In the genomic region with DNA sequence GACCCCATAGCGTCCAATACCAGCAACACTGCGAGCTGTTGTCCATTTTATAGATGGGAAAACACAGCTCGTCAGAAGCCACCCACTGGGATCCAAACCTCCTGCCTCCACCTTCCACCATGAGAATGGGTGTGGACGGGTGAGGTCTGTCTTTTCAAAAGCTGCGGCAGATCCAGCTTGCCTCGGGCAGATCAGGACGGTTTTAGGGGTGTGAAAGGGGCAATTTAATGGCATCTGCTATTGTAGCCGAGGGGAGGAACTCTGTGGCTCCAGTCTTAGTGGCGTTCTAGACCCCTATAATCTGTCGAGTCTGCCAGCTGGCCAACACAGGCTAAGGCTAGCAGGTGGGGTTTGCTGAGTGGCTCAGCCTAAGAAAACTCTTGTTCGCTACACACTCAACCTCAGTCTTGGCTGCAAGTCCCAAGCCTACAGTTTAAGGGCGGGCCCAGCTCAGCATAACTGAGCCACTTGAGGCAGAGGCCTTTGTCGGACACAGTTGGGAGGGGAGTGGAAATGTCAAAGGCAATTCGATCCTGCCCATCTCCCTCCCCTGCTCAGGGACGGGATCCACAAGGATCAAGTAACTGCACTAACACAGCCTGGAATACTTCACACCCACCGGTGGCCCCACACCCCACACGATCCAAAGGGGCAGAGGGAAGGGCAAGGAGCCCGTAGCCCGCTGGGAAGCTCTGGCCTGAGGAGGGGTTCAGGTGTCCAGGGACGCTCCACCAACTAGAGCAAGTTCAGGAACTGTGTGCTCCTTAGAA, we compare ENCODE assay signal across 7 mouse cellular contexts. TPM values are rescaled to one million over a fixed set of nuclear protein-coding genes. Genes with fewer than 3 reads are reported as not detected.
DNase-seq lines count a peak whose midpoint lies in the region; ATAC-seq and TF ChIP-seq lines count a peak whose summit lies in the region.

No protein-coding gene starts in this region.

- no peak for DNase-seq in thymus, adult 2 months
- no peak for DNase-seq in thymus, postnatal 0 days (ENCODE audit: low spot score)
- no peak for DNase-seq in midbrain, embryonic 11.5 days (ENCODE audit: low spot score, missing footprints)
- no peak for DNase-seq in spleen, postnatal 14 days (ENCODE audit: low spot score in 2 of 2)
- DNase-seq in frontal cortex, adult 2 months (ENCODE audit: extremely low spot score in 1 of 2, low spot score in 1 of 2): no peak

- H3K9ac ChIP-seq in forebrain, embryonic 12.5 days: peak overlapping the region; percentile 56
- H3K9ac ChIP-seq in intestine, postnatal 0 days (ENCODE audit: low read depth, low read length): peak overlapping the region; percentile 56
- peak overlapping the region; percentile 65 for H3K9ac ChIP-seq in midbrain, embryonic 11.5 days (ENCODE audit: low read length)

- peak overlapping the region; percentile 72 for H3K4me2 ChIP-seq in forebrain, embryonic 12.5 days
- H3K4me2 ChIP-seq in intestine, postnatal 0 days (replicated peaks; ENCODE audit: low read depth): peak overlapping the region; percentile 80
- H3K4me2 ChIP-seq in midbrain, embryonic 11.5 days: peak overlapping the region; percentile 72

- H3K36me3 ChIP-seq in thymus, adult 2 months (ENCODE audit: control insufficient read depth, insufficient read depth, low read length): no peaks in the 10 kb centered on the region
- no peaks in the 10 kb centered on the region for H3K36me3 ChIP-seq in forebrain, embryonic 12.5 days (replicated peaks)
- H3K36me3 ChIP-seq in intestine, postnatal 0 days (ENCODE audit: control insufficient read depth, insufficient read depth): peaks cover 25% of the 10 kb centered on the region
- H3K36me3 ChIP-seq in midbrain, embryonic 11.5 days (ENCODE audit: control insufficient read depth, insufficient read depth, low read length): no peaks in the 10 kb centered on the region; the same call in 1 of the 2 replicates

- 34% methylated on average over 20 of the region's 20 CpGs for WGBS in thymus, adult 2 months
- WGBS in forebrain, embryonic 12.5 days: 8% methylated on average over 20 of the region's 20 CpGs
- WGBS in intestine, postnatal 0 days: 11% methylated on average over 20 of the region's 20 CpGs
- WGBS in midbrain, embryonic 11.5 days: 9% methylated on average over 20 of the region's 20 CpGs

- TF ChIP-seq CTCF in thymus, adult 2 months (IDR thresholded peaks at IDR 0.05; ENCODE audit: borderline replicate concordance, control insufficient read depth, extremely low read depth, insufficient read depth, low read length, poor library complexity): no peak
- TF ChIP-seq CTCF in intestine, postnatal 0 days (IDR thresholded peaks at IDR 0.05; ENCODE audit: low read depth): no peak

- TF ChIP-seq POLR2A in thymus, adult 2 months (IDR thresholded peaks at IDR 0.05; ENCODE audit: control insufficient read depth, extremely low read depth, insufficient read depth, low read length, poor library complexity): no peak

- ATAC-seq in forebrain, embryonic 12.5 days (ENCODE audit: low FRiP score): peak; percentile 27
- ATAC-seq in intestine, postnatal 0 days: peak; percentile 31
- peak; percentile 51; the same call in 1 of the 2 replicates for ATAC-seq in midbrain, embryonic 11.5 days (ENCODE audit: low FRiP score)

- H3K4me1 ChIP-seq in thymus, adult 2 months (replicated peaks; ENCODE audit: control insufficient read depth, insufficient read depth, low read length): peaks cover 23% of the 10 kb centered on the region
- H3K4me1 ChIP-seq in forebrain, embryonic 12.5 days: peaks cover 51% of the 10 kb centered on the region
- H3K4me1 ChIP-seq in intestine, postnatal 0 days (replicated peaks; ENCODE audit: control insufficient read depth, insufficient read depth, low read length): peaks cover 8% of the 10 kb centered on the region; the same call in 1 of the 2 replicates
- H3K4me1 ChIP-seq in midbrain, embryonic 11.5 days (ENCODE audit: control insufficient read depth, insufficient read depth, low read length): peaks cover 40% of the 10 kb centered on the region

- peaks cover 19% of the 10 kb centered on the region for H3K27me3 ChIP-seq in thymus, adult 2 months (ENCODE audit: control insufficient read depth, insufficient read depth, low read length)
- peaks cover 64% of the 10 kb centered on the region for H3K27me3 ChIP-seq in forebrain, embryonic 12.5 days
- H3K27me3 ChIP-seq in intestine, postnatal 0 days (replicated peaks; ENCODE audit: control insufficient read depth, insufficient read depth, low read length): peaks cover 21% of the 10 kb centered on the region
- H3K27me3 ChIP-seq in midbrain, embryonic 11.5 days (ENCODE audit: control insufficient read depth, insufficient read depth, low read length): peaks cover 47% of the 10 kb centered on the region

- H3K9me3 ChIP-seq in forebrain, embryonic 12.5 days: no peaks in the 10 kb centered on the region
- H3K9me3 ChIP-seq in intestine, postnatal 0 days (ENCODE audit: control insufficient read depth): no peaks in the 10 kb centered on the region
- H3K9me3 ChIP-seq in midbrain, embryonic 11.5 days (ENCODE audit: control insufficient read depth, low read length): no peaks in the 10 kb centered on the region

- H3K27ac ChIP-seq in thymus, adult 2 months (ENCODE audit: control insufficient read depth, insufficient read depth, low read length): no peak overlapping the region
- H3K27ac ChIP-seq in forebrain, embryonic 12.5 days: peak overlapping the region; percentile 50; the same call in 1 of the 2 replicates
- H3K27ac ChIP-seq in intestine, postnatal 0 days (ENCODE audit: low read depth, low read length): peak overlapping the region; percentile 22; the same call in 1 of the 2 replicates
- H3K27ac ChIP-seq in midbrain, embryonic 11.5 days (ENCODE audit: low read depth, low read length): 0 out of 2 replicates have a peak overlapping the region, but pooled peaks have one; percentile 14

- H3K4me3 ChIP-seq in thymus, adult 2 months (ENCODE audit: control insufficient read depth, insufficient read depth, low read length): 0 out of 2 replicates have a peak overlapping the region, but pooled peaks have one; percentile 15
- H3K4me3 ChIP-seq in forebrain, embryonic 12.5 days (replicated peaks): peak overlapping the region; percentile 42
- H3K4me3 ChIP-seq in intestine, postnatal 0 days (ENCODE audit: low read depth, low read length): peak overlapping the region; percentile 51
- H3K4me3 ChIP-seq in midbrain, embryonic 11.5 days (ENCODE audit: low read depth, low read length): peak overlapping the region; percentile 40

RNA-seq across cellular contexts. Expression of a gene that starts 0.5 kb away (rescaled TPM):
- 2.1 and 2.6 TPM in 2 replicates for polyA plus RNA-seq in thymus, adult 2 months (2012; rRNA removed)
- polyA plus RNA-seq in thymus, postnatal 0 days (2015; fragmentation: Nextera tagmentation; extraction: Ambion mirVana): 0.60 TPM in 2 replicates
- 6.3 and 7.8 TPM in 2 replicates for polyA plus RNA-seq in forebrain, embryonic 12.5 days (2016; fragmentation: Nextera tagmentation; extraction: Ambion mirVana)
- 11.6 and 13.7 TPM in 2 replicates for polyA plus RNA-seq in intestine, postnatal 0 days (2015; fragmentation: Nextera tagmentation; extraction: Ambion mirVana)
- 6.9 and 7.6 TPM in 2 replicates for polyA plus RNA-seq in midbrain, embryonic 11.5 days (2014; fragmentation: Nextera tagmentation; extraction: Ambion mirVana)
- 22.6 and 23.6 TPM in 2 replicates for polyA plus RNA-seq in frontal cortex, adult 2 months (2012; rRNA removed)

RNA-seq across cellular contexts. Expression of a gene that starts 14.8 kb away (rescaled TPM):
- polyA plus RNA-seq in thymus, adult 2 months (2012; rRNA removed): 0.87 and 1.7 TPM in 2 replicates
- polyA plus RNA-seq in thymus, postnatal 0 days (2015; fragmentation: Nextera tagmentation; extraction: Ambion mirVana): 0.94 and 1.5 TPM in 2 replicates
- polyA plus RNA-seq in forebrain, embryonic 12.5 days (2016; fragmentation: Nextera tagmentation; extraction: Ambion mirVana): 7.2 and 10.5 TPM in 2 replicates
- 0.52 and 2.0 TPM in 2 replicates for polyA plus RNA-seq in intestine, postnatal 0 days (2015; fragmentation: Nextera tagmentation; extraction: Ambion mirVana)
- polyA plus RNA-seq in midbrain, embryonic 11.5 days (2014; fragmentation: Nextera tagmentation; extraction: Ambion mirVana): 3.6 and 4.6 TPM in 2 replicates
- polyA plus RNA-seq in frontal cortex, adult 2 months (2012; rRNA removed): 10.1 and 10.6 TPM in 2 replicates

RNA-seq across cellular contexts. Expression of a gene that starts 37.4 kb away (rescaled TPM):
- 6.1 and 6.6 TPM in 2 replicates for polyA plus RNA-seq in thymus, adult 2 months (2012; rRNA removed)
- 28.5 and 31.0 TPM in 2 replicates for polyA plus RNA-seq in thymus, postnatal 0 days (2015; fragmentation: Nextera tagmentation; extraction: Ambion mirVana)
- polyA plus RNA-seq in forebrain, embryonic 12.5 days (2016; fragmentation: Nextera tagmentation; extraction: Ambion mirVana): 64.0 and 68.2 TPM in 2 replicates
- 34.9 and 35.7 TPM in 2 replicates for polyA plus RNA-seq in intestine, postnatal 0 days (2015; fragmentation: Nextera tagmentation; extraction: Ambion mirVana)
- 70.2 and 70.3 TPM in 2 replicates for polyA plus RNA-seq in midbrain, embryonic 11.5 days (2014; fragmentation: Nextera tagmentation; extraction: Ambion mirVana)
- polyA plus RNA-seq in frontal cortex, adult 2 months (2012; rRNA removed): 39.5 and 42.0 TPM in 2 replicates

RNA-seq across cellular contexts. Expression of a gene that starts 37.7 kb away (rescaled TPM):
- 5.6 and 9.1 TPM in 2 replicates for polyA plus RNA-seq in thymus, adult 2 months (2012; rRNA removed)
- polyA plus RNA-seq in thymus, postnatal 0 days (2015; fragmentation: Nextera tagmentation; extraction: Ambion mirVana): 5.6 and 5.9 TPM in 2 replicates
- 14.3 and 17.9 TPM in 2 replicates for polyA plus RNA-seq in forebrain, embryonic 12.5 days (2016; fragmentation: Nextera tagmentation; extraction: Ambion mirVana)
- polyA plus RNA-seq in intestine, postnatal 0 days (2015; fragmentation: Nextera tagmentation; extraction: Ambion mirVana): 1.3 and 1.4 TPM in 2 replicates
- polyA plus RNA-seq in midbrain, embryonic 11.5 days (2014; fragmentation: Nextera tagmentation; extraction: Ambion mirVana): 9.6 and 9.9 TPM in 2 replicates
- 0.71 and 0.90 TPM in 2 replicates for polyA plus RNA-seq in frontal cortex, adult 2 months (2012; rRNA removed)
